ENCODE assay signal across 9 mouse cellular contexts in the genomic region with DNA sequence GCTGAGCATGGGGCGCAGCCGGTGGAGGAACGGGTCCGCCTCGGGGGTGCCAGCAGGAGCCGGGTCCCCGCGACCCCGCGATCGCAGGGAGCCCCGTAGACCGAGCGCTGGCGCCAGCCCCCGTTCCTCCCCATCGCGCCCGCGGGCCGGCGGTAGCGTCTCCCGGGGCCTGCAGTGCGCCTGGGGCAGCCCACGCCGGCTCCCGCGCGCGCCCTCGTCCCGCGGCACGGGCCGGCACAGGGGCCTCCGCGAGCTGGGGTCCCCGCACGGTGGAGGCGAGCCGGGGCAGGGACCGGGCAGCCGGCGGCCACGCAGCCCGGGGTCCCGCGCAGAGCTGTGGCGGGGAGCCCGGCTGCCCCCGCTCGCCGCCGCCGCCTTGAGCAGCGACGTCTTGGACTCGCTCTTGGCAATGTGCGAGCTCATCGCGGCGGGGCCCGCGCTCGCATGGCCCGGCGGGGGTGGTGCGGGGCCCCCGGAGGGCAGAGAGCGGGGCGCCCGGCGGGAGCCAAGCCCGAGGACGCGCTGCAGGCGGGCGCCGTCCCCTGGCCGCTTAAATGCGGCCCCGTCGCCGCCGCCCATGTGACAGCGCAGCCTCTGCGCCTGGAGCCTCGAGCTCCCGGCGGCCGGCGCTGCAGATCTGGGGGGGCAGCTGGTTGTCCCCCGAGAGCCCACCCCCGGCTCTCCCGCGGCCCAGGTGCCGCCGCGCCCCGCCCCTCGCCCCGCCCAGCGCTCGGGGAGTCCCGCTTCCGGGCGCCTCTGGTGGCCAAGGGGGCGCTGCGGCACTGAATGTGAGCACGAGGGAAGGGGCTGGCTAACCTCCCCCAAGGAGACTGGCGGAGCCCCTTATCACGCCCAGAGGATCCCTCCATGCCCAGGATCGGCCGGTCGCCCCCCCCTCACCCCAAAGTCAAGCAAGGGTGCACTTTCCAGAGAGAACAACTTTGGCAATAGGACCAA. TPM values are rescaled to one million over a fixed set of nuclear protein-coding genes. Genes with fewer than 3 reads are reported as not detected.
DNase-seq lines count a peak whose midpoint lies in the region; ATAC-seq and TF ChIP-seq lines count a peak whose summit lies in the region.
"Had no signal": no experiment of that assay in that cellular context is flagged by ENCODE, and none has a peak within 500 bp of the region (broad histone marks: within the 10 kb centered on the region; RNA-seq: fewer than 3 reads in every experiment).

A gene (minus strand): TSS at position 713 of the 957 bp plus-strand sequence.

- peaks cover 41% of the 10 kb centered on the region for H3K27me3 ChIP-seq in embryonic facial prominence, embryonic 11.5 days (ENCODE audit: control insufficient read depth, insufficient read depth, low read length)
- peaks cover 25% of the 10 kb centered on the region for H3K27me3 ChIP-seq in hindbrain, embryonic 15.5 days
- H3K27me3 ChIP-seq in megakaryocyte, embryonic 14.5 days (replicated peaks), result peaks cover 95% of the 10 kb centered on the region
- peaks cover 30% of the 10 kb centered on the region for H3K27me3 ChIP-seq in spleen, adult 2 months (ENCODE audit: control insufficient read depth, insufficient read depth, low read length)

- peak; percentile 56 for DNase-seq in ES-CJ7 (ENCODE audit: low read depth, low spot score)
- peak; percentile 75 for DNase-seq in adrenal gland, adult 2 months
- peak; percentile 84 for DNase-seq in embryonic facial prominence, embryonic 11.5 days (ENCODE audit: low spot score)
- peak; percentile 69 to 74 for DNase-seq in left cerebral cortex, postnatal 25 days (ENCODE audit: low spot score in 2 of 2)
- DNase-seq in spleen, adult 2 months (ENCODE audit: low read depth in 1 of 2, low spot score in 2 of 2), result peak in 1 of 2 experiments; percentile 58
- DNase-seq in urinary bladder, postnatal 36 days (ENCODE audit: low spot score in 2 of 2), result no peak

- H3K36me3 ChIP-seq in embryonic facial prominence, embryonic 11.5 days (replicated peaks; ENCODE audit: control insufficient read depth, insufficient read depth, low read depth, low read length), result no peaks in the 10 kb centered on the region
- H3K36me3 ChIP-seq in hindbrain, embryonic 15.5 days, result no peaks in the 10 kb centered on the region
- H3K36me3 ChIP-seq in megakaryocyte, embryonic 14.5 days (replicated peaks; ENCODE audit: low read length), result no peaks in the 10 kb centered on the region
- H3K36me3 ChIP-seq in spleen, adult 2 months (ENCODE audit: control insufficient read depth, insufficient read depth, low read length), result no peaks in the 10 kb centered on the region

- WGBS in embryonic facial prominence, embryonic 11.5 days, result under 1% methylated on average over 80 of the region's 116 CpGs
- WGBS in hindbrain, embryonic 15.5 days, result under 1% methylated on average over 82 of the region's 116 CpGs
- 2% methylated on average over 90 of the region's 116 CpGs for WGBS in spleen, adult 2 months

- peak; percentile 21; the same call in 1 of the 2 replicates for ATAC-seq in embryonic facial prominence, embryonic 11.5 days (replicated peaks; ENCODE audit: insufficient number of reproducible peaks, low FRiP score, low TSS enrichment, low read depth)
- peak; percentile 48 for ATAC-seq in hindbrain, embryonic 15.5 days (ENCODE audit: low FRiP score, low read depth)

- H3K4me1 ChIP-seq in embryonic facial prominence, embryonic 11.5 days (ENCODE audit: control insufficient read depth, insufficient read depth, low read length), result peaks cover 10% of the 10 kb centered on the region
- peaks cover 34% of the 10 kb centered on the region for H3K4me1 ChIP-seq in hindbrain, embryonic 15.5 days (replicated peaks)
- H3K4me1 ChIP-seq in megakaryocyte, embryonic 14.5 days, result peaks cover 35% of the 10 kb centered on the region
- H3K4me1 ChIP-seq in spleen, adult 2 months (ENCODE audit: control insufficient read depth, insufficient read depth, insufficient read length), result peaks cover 4% of the 10 kb centered on the region

- peak within 1 kb of the TSS; percentile 55 for H3K4me3 ChIP-seq in embryonic facial prominence, embryonic 11.5 days (ENCODE audit: low read depth, low read length)
- peak within 1 kb of the TSS; percentile 65 for H3K4me3 ChIP-seq in hindbrain, embryonic 15.5 days
- peak within 1 kb of the TSS; percentile 85 for H3K4me3 ChIP-seq in megakaryocyte, embryonic 14.5 days (replicated peaks)
- peak within 1 kb of the TSS; percentile 51; the same call in 1 of the 2 replicates for H3K4me3 ChIP-seq in spleen, adult 2 months (ENCODE audit: extremely low read depth, insufficient read depth, insufficient read length)

- intact Hi-C loops in left cerebral cortex, postnatal 25 days (cut with DNase I), result no loop called here

- no peak within 1 kb of the TSS for H3K27ac ChIP-seq in embryonic facial prominence, embryonic 11.5 days (replicated peaks; ENCODE audit: low read depth, low read length)
- H3K27ac ChIP-seq in hindbrain, embryonic 15.5 days (replicated peaks), result peak within 1 kb of the TSS; percentile 67
- no peak within 1 kb of the TSS for H3K27ac ChIP-seq in spleen, adult 2 months (ENCODE audit: insufficient read depth, low read length)

- TF ChIP-seq CTCF in spleen, adult 2 months (IDR thresholded peaks at IDR 0.05; ENCODE audit: extremely low read depth, insufficient read depth, insufficient read length, insufficient replicate concordance), result peak; percentile 21; the same call in 1 of the 2 replicates

- peak within 1 kb of the TSS; percentile 47 for H3K9ac ChIP-seq in embryonic facial prominence, embryonic 11.5 days (replicated peaks; ENCODE audit: low read length)
- peak within 1 kb of the TSS; percentile 81 for H3K9ac ChIP-seq in hindbrain, embryonic 15.5 days

- TF ChIP-seq POLR2A in spleen, adult 2 months (IDR thresholded peaks at IDR 0.05; ENCODE audit: low read depth, low read length), result no peak

- H3K4me2 ChIP-seq in embryonic facial prominence, embryonic 11.5 days (ENCODE audit: low read depth, low read length), result peak within 1 kb of the TSS; percentile 100
- H3K4me2 ChIP-seq in hindbrain, embryonic 15.5 days, result peak within 1 kb of the TSS; percentile 99

- H3K9me3 ChIP-seq in embryonic facial prominence, embryonic 11.5 days (replicated peaks; ENCODE audit: control insufficient read depth, low read length), result no peaks in the 10 kb centered on the region
- no peaks in the 10 kb centered on the region for H3K9me3 ChIP-seq in hindbrain, embryonic 15.5 days
- H3K9me3 ChIP-seq in megakaryocyte, embryonic 14.5 days, result 0 out of 2 replicates have a peak, but pooled peaks cover 7% of the 10 kb centered on the region

RNA-seq across cellular contexts. Expression of the gene that starts here (rescaled TPM):
- total RNA-seq in adrenal gland, adult 2 months (2021), result 10 to 100 TPM; 37.7 to 57.1 TPM
- 45.7 and 61.7 TPM in 2 replicates for polyA plus RNA-seq in adrenal gland, adult 2 months (2012; rRNA removed)
- 2.4 and 2.7 TPM in 2 replicates for polyA plus RNA-seq in embryonic facial prominence, embryonic 11.5 days (2014; fragmentation: Nextera tagmentation; extraction: Ambion mirVana)
- 11.2 and 14.2 TPM in 2 replicates for polyA plus RNA-seq in hindbrain, embryonic 15.5 days (2015; fragmentation: Nextera tagmentation; extraction: Ambion mirVana)
- total RNA-seq in left cerebral cortex, postnatal 25 days (2021), result 100 to 1,000 TPM; 295 to 302 TPM
- polyA plus RNA-seq in megakaryocyte, embryonic 14.5 days (2012; ENCODE audit: insufficient read depth, low replicate concordance), result 1.7 TPM in 1 of 2 replicates, not detected in the other
- 0.72 and 1.5 TPM in 2 replicates for polyA plus RNA-seq in spleen, adult 2 months (2012; rRNA removed)
- total RNA-seq: hematopoietic stem cell, adult 5-6 weeks had no signal

Comparison
In these comparisons a context has a peak if more than half of its experiments do, and no peak if none do; other contexts are left out.
1. RNA of the gene that starts here (total RNA-seq): 295 to 302 TPM in left cerebral cortex, postnatal 25 days; 37.7 to 57.1 TPM in adrenal gland, adult 2 months; every median in the first group is over 4 times any median in the second.
2. DNase-seq: peak in ES-CJ7 (single experiment), adrenal gland, adult 2 months (single experiment), embryonic facial prominence, embryonic 11.5 days (single experiment) and left cerebral cortex, postnatal 25 days (2 of 2); none in urinary bladder, postnatal 36 days (0 of 2).
3. Peak in every context shown above with its lines, with median percentiles within 50 percentile points of each other: H3K4me3 ChIP-seq.